Mouse (Mus musculus) cortical plate, adult 2 months (tissue): Measurements from ENCODE around the gene Cdk4.

Experiments used
- CTCF ChIP-seq: fragments of 200-500 bp; IDR thresholded peaks from 2 replicates; pipeline ENCODE4 v1.5.1; 2011; ENCODE audit warnings: mild to moderate bottlenecking, control low read depth, low read length; ENCODE audit not compliant: insufficient read depth; ENCODE audit errors: extremely low read depth
- POLR2A ChIP-seq: fragments of 200-500 bp; IDR thresholded peaks from 2 replicates; pipeline ENCODE4 v1.6.1; 2011; ENCODE audit warnings: mild to moderate bottlenecking, low read length, control low read depth; ENCODE audit not compliant: insufficient read depth; ENCODE audit errors: extremely low read depth

GRCm38 (mm10) chr10:127040569-127041214 lies 22.6 kb upstream of the Cdk4 start:
- TF ChIP-seq POLR2A = no peak
- TF ChIP-seq CTCF = no peak
